Mouse (Mus musculus): Measurements from ENCODE around the gene Eif4g3.

Eif4g3 gene

GRCm38 (mm10) chr4:137982869-137983268, 10.0 kb upstream of the Eif4g3 start:
- in situ Hi-C loops (cut with MboI; ENCODE audit: unreplicated experiment in 2 of 2): no loop called here

DNA sequence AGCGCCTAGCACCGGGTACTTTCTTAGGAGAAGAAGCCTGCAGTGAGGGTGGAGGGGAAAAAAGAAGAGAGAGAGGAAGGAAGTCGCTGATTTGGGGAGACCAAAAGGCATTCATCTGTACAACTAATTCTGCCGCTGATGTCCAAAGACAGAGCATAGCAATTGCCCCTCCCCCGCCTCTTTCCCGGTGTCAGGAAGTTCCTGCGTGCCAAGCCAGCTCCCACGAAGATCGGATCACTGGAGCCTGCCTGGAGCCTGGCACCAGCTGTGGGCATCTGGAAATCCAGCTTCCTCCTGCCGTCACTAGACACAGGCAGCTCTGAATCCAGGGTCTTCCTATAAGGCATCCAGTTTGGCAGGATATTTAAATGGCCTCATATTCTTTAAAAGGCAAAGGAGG, 8.6 kb upstream of the Eif4g3 start:
- in situ Hi-C loops (cut with MboI; ENCODE audit: unreplicated experiment in 2 of 2): no loop called here

- in situ Hi-C loops (cut with MboI; ENCODE audit: unreplicated experiment in 2 of 2): no loop called here
Measured at GRCm38 (mm10) chr4:137984746-137985145, 8.1 kb upstream of the Eif4g3 start.

- in situ Hi-C loops (cut with MboI; ENCODE audit: unreplicated experiment in 2 of 2): no loop called here
Measured at GRCm38 (mm10) chr4:137989426-137989825, 3.4 kb upstream of the Eif4g3 start.

GRCm38 (mm10) chr4:137990433-137990832, 2.4 kb upstream of the Eif4g3 start:
- in situ Hi-C loops (cut with MboI; ENCODE audit: unreplicated experiment in 2 of 2): no loop called here

DNA sequence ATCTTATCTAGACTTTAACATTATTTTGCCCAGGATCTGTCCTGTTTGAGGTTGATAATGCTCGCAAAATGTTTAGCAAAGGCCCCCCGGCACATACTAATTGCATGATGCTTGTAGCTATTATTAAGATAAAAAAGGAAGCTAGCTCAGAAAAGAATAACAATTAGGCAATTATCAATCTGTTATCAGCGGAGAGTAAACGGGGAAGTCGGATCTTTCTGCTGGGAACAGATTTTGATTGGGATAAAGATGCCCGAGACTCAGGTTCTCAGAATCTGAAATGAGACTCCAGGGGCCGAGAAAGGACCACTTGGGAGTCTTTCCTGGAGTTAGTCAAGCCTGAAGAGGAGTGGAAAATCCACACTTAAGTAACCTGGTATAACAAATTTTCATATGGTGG, 1.6 kb upstream of the Eif4g3 start:
- in situ Hi-C loops (cut with MboI; ENCODE audit: unreplicated experiment in 2 of 2): no loop called here

DNA sequence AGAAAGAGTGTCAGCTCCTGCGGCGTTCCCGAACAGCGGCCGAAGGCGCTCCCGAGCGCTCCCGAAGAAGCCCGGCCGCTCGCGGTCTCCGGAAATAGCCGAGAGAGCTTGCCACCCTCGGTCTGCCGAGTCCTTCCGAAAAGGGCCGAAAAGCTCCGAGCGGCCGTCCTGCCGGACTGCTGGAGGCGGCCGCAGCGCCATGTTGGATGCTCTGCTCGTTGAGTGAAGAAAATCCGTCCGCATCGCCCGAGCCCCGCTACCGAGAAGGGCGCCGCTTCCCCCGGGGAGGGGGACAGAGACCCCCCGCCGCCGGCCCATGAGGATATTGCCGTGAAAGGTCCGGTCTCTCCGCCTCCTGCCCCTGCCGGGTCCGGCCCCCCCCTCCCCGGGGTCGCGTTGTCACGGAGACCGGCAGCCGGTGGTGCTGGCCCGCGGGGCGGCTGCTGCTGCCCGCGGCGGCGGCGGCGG, 503 bp downstream of the Eif4g3 start:
- in situ Hi-C loops (cut with MboI; ENCODE audit: unreplicated experiment in 2 of 2): no loop called here

DNA sequence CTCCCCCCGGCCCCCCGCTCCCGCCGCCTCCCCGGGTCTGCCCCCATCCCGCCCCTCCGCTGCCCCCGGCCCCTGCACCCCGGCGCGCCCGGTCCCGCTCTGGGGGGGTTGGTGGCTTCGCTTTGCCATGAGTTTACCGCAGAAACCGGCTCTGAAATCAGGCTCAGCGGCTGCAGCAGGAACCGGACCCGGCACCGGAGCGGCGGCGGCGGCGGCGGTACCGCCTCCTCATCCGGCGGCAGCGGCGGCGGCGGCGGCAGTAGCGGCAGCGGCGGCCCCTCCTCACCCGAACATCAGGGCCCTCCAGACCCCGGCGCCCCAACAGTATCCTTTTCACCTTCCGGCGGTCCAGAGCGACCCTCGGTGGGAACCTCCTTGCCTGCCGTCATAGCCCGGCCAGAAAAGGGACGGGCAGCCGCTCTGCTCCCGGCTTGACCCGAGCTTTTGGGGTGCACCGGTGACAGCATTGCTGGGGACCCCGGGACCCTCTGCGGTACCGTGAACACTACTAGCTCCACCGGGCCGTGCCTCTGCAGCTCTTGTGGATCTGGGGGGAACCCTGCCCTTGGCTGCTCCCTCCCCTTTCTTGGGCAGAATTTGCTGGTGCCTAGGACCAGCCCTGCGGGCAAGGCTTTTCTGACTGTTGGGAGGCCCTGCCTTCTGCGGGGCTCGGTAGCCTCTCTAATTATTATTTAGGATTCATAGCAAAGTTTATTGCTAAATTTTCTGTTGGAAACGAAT, 1.2 kb downstream of the Eif4g3 start:
- in situ Hi-C loops (cut with MboI; ENCODE audit: unreplicated experiment in 2 of 2): no loop called here

DNA sequence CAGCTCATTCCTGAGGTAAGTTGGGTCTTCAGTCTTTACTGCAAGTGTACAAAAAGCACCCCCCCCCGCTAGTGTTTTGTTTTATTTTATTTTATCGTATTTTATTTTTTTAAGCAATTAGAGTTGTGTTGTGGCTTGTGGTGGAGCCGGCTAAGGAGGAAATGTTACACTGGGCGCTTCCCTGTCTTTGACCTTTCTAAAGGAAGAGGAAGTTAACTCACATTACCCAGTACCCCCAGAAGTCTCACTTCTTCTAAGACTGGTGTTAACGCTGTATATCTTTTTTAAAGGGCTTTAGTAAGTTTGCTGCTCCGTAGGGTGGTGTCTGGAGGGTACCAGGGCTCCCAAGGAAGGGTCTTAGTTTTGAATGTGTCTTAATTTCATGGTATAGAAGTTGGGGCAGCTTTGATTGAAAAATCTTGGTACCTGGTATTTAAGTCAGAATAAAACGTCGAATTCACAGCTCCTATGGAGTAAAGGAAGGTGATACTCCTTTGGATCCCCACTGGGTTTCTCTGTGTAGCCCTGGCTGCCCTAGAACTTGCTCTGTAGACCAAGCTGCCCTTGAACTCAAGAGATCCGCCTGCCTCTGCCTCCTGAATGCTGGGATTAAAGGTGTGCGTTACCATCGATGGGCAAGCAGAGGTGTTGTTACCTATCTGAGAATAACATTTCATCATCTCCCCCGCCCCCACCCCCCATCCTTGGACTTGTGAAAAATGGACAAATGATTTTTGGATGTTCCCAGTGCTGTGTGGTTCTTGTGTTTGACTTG, 1.9 kb downstream of the Eif4g3 start:
- in situ Hi-C loops (cut with MboI; ENCODE audit: unreplicated experiment in 2 of 2): no loop called here

GRCm38 (mm10) chr4:137995399-137995798, 2.6 kb downstream of the Eif4g3 start:
- in situ Hi-C loops (cut with MboI; ENCODE audit: unreplicated experiment in 2 of 2): no loop called here

- in situ Hi-C loops (cut with MboI; ENCODE audit: unreplicated experiment in 2 of 2): no loop called here
Measured at GRCm38 (mm10) chr4:137998232-137998631, 5.4 kb downstream of the Eif4g3 start.

- in situ Hi-C loops (cut with MboI; ENCODE audit: unreplicated experiment in 2 of 2): no loop called here
Measured at GRCm38 (mm10) chr4:138000682-138001081, 7.9 kb downstream of the Eif4g3 start.

DNA sequence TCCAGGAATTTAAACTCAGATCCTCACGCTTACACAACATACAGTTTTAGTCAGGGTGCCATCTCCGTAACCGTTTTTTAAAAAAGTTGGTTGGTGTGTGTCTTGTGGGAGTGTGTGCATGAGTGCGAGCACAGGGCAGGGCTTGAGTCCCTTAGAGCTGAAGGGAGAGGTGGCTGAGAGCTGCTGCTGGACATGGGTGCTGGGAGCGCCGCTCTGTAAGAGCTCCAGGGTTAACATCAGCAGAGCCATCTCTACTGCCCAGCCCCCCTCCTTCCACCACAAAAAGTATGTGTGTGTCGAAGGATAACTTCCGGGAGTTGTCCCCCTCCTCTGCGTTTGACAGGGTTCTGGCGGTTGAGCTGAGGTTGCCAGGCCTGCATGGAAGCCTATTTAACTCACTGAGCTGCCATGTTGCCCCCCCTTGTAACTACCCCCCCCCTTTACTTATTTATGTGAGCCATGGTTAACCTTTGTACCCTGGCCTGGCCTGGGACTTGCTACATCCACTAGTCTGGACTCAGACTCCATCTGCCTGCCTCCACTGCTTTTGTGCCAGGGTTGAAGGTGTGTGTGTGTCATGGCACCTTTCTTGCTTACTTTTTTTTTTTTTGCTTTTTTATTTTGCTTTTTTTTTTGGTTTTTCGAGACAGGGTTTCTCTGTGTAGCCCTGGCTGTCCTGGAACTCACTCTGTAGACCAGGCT, 11.2 kb downstream of the Eif4g3 start:
- in situ Hi-C loops (cut with MboI; ENCODE audit: unreplicated experiment in 2 of 2): no loop called here

DNA sequence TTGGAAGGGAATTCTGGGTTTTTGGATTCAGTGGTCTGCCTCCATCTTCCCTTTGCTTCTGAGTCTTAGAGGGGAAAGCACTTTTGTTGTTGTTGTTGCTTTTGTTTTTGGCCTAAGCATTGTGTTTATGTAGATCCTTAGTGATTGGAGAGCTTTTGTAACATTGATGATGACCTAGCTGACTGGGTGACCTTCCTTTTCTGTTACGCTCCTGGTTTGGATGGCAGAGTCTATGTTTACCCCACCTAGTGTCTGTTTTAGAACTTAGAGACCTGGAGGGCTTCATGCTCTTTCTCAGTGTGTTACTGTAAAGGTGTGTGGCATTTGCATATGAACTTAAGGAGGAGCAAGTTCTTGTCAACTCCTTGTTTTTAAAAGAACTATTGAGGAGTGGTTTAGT, 13.0 kb downstream of the Eif4g3 start:
- in situ Hi-C loops (cut with MboI; ENCODE audit: unreplicated experiment in 2 of 2): no loop called here

DNA sequence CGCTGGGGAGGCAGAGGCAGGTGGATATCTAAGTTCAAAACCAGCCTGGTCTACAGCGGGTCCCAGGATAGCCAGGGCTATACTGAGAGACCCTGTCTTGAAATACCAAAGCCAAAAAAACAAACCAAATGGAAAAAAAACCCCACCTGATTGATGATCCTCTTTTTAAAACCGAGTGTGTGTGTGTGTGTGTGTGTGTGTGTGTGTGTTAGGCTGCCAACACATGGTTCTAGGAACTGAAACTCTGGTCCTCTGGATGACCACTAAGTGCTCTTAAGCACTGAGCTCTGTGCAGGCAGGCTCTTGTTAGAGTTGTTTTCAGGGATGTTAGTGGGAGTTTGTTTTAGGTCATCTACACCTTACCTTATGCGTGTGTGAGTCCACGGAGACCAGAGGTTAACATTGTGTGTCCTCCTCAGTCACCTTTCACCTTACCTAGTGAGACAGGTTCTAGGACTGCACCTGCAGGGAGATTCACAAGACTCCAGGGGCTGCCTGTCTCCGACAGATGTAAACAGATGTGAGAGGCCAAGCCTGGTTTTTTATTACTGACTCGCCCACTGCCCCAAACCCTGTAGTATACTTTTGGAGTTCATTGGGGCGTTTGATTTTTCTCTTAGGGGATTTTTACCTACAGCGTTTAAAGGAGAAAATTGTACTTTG, 14.3 kb downstream of the Eif4g3 start:
- in situ Hi-C loops (cut with MboI; ENCODE audit: unreplicated experiment in 2 of 2): no loop called here

- in situ Hi-C loops (cut with MboI; ENCODE audit: unreplicated experiment in 2 of 2): no loop called here
Measured at GRCm38 (mm10) chr4:138008646-138009045, 15.8 kb downstream of the Eif4g3 start.

- in situ Hi-C loops (cut with MboI; ENCODE audit: unreplicated experiment in 2 of 2): no loop called here
Measured at GRCm38 (mm10) chr4:138009786-138010502, 17.1 kb downstream of the Eif4g3 start.

DNA sequence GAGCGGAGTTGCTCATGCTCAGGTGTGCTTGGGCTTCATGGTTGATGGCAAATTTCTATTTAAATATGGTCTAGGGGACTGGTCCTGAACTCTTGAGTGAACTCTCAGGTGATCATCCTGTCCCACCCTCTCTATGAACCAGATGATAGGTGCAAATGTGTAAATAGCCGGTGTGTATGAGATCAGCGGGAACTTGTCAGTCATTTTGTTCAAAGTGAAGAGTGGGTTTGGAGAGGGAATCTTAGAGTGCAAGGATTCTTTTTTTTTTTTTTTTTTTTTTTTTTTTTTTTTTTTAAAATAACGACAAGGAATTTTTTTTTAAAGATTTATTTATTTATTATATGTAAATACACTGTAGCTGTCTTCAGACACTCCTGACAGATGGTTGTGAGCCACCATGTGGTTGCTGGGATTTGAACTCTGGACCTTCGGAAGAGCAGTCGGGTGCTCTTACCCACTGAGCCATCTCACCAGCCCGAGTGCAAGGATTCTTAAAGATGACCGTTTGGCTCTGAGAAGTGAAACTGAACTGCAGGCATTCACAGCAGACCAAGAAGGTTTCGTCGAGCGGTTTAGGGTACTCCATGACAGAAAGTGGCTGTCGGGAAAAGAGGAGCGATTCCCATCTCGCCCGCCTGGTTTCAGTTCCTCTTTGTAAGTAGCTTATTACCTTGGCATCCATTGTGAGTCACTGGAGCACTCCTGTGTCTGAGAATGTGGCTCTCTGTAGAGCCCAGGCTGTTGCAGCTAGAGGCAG, 21.1 kb downstream of the Eif4g3 start:
- in situ Hi-C loops (cut with MboI; ENCODE audit: unreplicated experiment in 2 of 2): no loop called here

- in situ Hi-C loops (cut with MboI; ENCODE audit: unreplicated experiment in 2 of 2): no loop called here
Measured at GRCm38 (mm10) chr4:138015966-138016365, 23.1 kb downstream of the Eif4g3 start.

Measured in v-Abl transformed pro-B cells (cell line).